Mouse (Mus musculus) liver, embryonic 13.5 days (tissue): ENCODE measurements around the gene Ccdc36. TPM values are rescaled to one million over a fixed set of nuclear protein-coding genes. Genes with fewer than 3 reads are reported as not detected.

Experiments
- ATAC-seq: fragments of 200-750 bp; cut with Nextera tagmentation; 2 replicates; pipeline ENCODE4 v1.8.0; 2017; ENCODE audit warnings: low read depth, mild to moderate bottlenecking, moderate number of reproducible peaks, moderate library complexity
- DNase-seq: peaks from one replicate; pipeline ENCODE4 v3.0.0; 2022
- H3K27ac ChIP-seq: fragments of 300-500 bp; sonication (generic); 2 replicates; pipeline ENCODE4 v1.5.1; 2015; ENCODE audit warnings: moderate library complexity, mild to moderate bottlenecking, inconsistent platforms
- H3K27me3 ChIP-seq: fragments of 300-500 bp; sonication (generic); 2 replicates; pipeline ENCODE4 v1.6.1; 2015; ENCODE audit warnings: mild to moderate bottlenecking, inconsistent platforms
- H3K36me3 ChIP-seq: fragments of 300-500 bp; sonication (generic); 2 replicates; pipeline ENCODE4 v1.6.1; 2015; ENCODE audit warnings: mild to moderate bottlenecking, inconsistent platforms
- H3K4me1 ChIP-seq: fragments of 300-500 bp; sonication (generic); replicated peaks from 2 replicates; pipeline ENCODE4 v1.6.1; 2015; ENCODE audit warnings: inconsistent platforms
- H3K4me2 ChIP-seq: fragments of 300-500 bp; sonication (generic); 2 replicates; pipeline ENCODE4 v1.6.1; 2015; ENCODE audit warnings: inconsistent platforms, mild to moderate bottlenecking, moderate library complexity
- H3K4me3 ChIP-seq: fragments of 300-500 bp; sonication (generic); replicated peaks from 2 replicates; pipeline ENCODE4 v1.5.1; 2015; ENCODE audit warnings: mild to moderate bottlenecking, inconsistent platforms
- H3K9ac ChIP-seq: fragments of 300-500 bp; sonication (generic); 2 replicates; pipeline ENCODE4 v1.6.1; 2015; ENCODE audit warnings: mild to moderate bottlenecking, inconsistent platforms
- H3K9me3 ChIP-seq: fragments of 300-500 bp; sonication (generic); replicated peaks from 2 replicates; pipeline ENCODE4 v1.6.1; 2016; ENCODE audit warnings: inconsistent platforms
- WGBS: fragments of 180-500 bp; shearing (Covaris S2); methylation state at CpG from one replicate; pipeline ENCODE4 v1.1.7; 2015; ENCODE audit not compliant: insufficient replicate concordance; 5-methylcytosine and 5-hydroxymethylcytosine counted together
- polyA plus RNA-seq: library from polyadenylated mRNA; unstranded; fragments of >200 nt; fragmentation: Nextera tagmentation; extraction: Ambion mirVana; gene quantifications from 2 replicates; pipeline ENCODE4 v1.2.1, GENCODE M21; 2015

The Ccdc36 gene
- polyA plus RNA-seq, 1 experiment from 2014 or later = 0.35 TPM

DNA sequence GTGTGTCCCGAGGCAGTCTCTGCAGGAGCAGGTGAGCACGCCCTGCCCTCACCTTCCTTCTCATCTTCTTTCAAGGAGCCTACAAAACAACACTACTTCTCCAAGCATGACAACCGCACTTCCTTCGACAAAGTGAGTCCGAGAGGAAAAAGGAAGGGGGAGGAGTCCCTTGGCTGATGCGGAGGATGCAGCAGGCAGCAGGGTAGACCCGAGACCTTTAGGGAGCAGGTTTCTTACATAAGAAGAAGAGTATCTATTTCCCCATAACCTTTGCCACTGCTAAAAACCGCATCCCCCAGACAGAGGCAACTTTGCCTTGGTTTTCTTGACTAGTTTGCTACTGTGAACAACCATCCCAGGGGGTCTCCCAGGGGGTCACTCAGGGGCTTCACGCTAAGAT lies 16.8 kb upstream of the Ccdc36 start:
- no peak overlapping the region for H3K27ac ChIP-seq
- H3K4me1 ChIP-seq = peaks cover 13% of the 10 kb centered on the region
- no peak overlapping the region for H3K4me2 ChIP-seq
- DNase-seq = no peak
- no peaks in the 10 kb centered on the region for H3K27me3 ChIP-seq
- H3K9ac ChIP-seq = no peak overlapping the region
- no peaks in the 10 kb centered on the region for H3K9me3 ChIP-seq
- 38% methylated on average over 9 of the region's 9 CpGs for WGBS
- no peak for ATAC-seq
- no peak overlapping the region for H3K4me3 ChIP-seq
- peaks cover 18% of the 10 kb centered on the region for H3K36me3 ChIP-seq

DNA sequence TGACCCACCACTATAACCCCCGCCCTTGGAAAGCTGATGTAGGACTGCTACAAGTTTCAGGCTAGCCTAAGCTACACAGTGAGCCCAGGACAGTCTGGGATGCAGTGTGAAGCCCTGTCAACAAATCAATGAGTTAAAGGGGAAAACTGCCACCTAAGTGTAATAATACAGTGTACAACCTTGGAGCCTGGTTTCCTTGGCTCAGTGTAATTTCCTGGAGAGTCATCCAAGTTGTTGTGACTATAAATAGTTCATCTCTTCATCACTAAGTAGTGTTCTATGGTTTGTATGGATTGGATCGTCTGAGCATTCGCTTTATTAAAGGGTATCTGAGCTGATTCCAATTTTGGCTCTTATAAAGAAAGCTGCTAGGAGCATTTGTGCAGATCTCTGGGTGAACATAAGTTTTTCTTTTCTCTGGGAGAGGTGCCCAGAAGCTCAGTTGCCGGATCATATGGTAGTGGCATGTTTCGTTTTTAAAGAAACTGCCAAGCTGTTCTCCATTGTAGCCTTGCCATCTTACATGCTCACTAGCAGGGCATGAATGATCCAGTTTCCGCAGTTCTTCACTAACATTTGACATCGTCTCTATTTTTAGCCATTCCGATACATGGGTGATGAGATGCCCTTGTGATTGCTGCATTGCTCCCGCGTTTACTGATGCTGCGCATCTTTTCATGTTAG lies 13.1 kb upstream of the Ccdc36 start:
- no peaks in the 10 kb centered on the region for H3K27me3 ChIP-seq
- 80% methylated on average over 11 of the region's 11 CpGs for WGBS

DNA sequence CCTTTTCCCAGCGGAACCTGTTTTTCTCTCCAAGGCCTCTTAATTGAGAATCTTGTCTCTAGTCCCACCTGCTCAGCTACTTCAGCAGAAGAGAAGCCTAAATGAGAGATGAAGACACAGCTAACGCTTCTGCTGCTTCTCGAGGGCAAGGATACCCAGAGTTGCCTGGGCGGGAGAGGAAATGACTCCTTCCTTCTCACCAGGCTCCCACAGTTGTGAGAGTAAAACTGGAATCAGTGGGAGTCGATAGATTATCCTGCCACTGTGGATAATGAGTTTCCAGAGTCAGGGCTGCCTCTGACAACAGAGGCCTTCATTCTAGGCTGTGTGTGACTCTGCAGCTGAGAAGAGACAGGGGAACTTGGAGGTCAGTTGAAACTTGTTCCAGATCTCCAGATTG lies 12.2 kb upstream of the Ccdc36 start:
- 48% methylated on average over 5 of the region's 5 CpGs for WGBS
- Histone ChIP-seq H3K4me3 (no peak overlapping the region), H3K9ac (no peak overlapping the region), H3K9me3 (no peaks in the 10 kb centered on the region), H3K27me3 (no peaks in the 10 kb centered on the region), H3K36me3 (no peaks in the 10 kb centered on the region), H3K4me2 (no peak overlapping the region), H3K27ac (no peak overlapping the region), H3K4me1 (peaks cover 5% of the 10 kb centered on the region)
- ATAC-seq (no peak), DNase-seq (no peak)

More for the DNA sequence above, 13.1 kb upstream of the Ccdc36 start:
- Histone ChIP-seq H3K4me2 (no peak overlapping the region), H3K9me3 (no peaks in the 10 kb centered on the region), H3K9ac (no peak overlapping the region), H3K4me3 (no peak overlapping the region), H3K4me1 (peaks cover 5% of the 10 kb centered on the region), H3K36me3 (no peaks in the 10 kb centered on the region), H3K27ac (no peak overlapping the region)
- ATAC-seq = no peak
- no peak for DNase-seq

DNA sequence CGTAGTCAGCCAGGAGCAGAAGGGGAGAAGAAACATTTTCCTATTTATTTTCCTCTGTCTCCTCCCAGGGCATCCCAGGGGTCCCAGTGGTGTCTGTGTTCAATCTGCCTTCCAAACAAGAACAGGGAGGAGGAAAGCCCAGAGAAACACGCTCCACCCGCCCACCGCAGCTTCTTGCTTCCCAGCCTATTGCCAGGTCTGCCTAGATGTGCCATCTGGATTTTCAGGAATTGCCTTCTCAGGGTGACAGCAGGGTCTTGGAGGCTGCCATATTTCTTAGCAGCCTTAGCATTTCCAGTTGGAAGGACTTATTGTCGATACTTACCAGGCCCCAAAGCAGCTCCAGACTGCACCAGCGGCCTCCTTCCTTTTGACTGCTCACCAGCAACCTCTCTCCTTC lies 10.9 kb upstream of the Ccdc36 start:
- Histone ChIP-seq H3K4me3 (no peak overlapping the region), H3K9ac (no peak overlapping the region)

DNA sequence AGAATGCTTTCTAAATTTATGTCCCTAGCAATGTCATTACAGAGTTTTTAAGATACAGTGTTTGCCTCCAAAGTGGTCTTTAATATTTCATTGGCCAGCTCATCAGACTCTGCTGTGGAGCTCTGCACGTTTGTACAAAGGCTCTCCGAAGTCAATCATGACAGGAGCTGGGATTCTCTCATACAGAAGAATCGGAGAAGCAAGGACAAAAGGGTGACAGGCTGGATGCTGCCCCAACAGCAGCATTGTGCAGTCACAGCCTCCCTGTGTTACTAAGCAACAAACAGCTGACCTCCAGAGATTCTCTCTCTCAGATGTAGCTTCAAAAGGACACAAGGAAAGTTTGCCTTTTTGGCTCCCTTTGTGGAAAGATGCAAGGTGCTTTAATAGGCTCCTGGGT lies 7.9 kb upstream of the Ccdc36 start, which contains the start of gene BC048562:
BC048562 (plus strand) TSS at position 301 of the 400 bp plus-strand sequence.
- H3K9me3 ChIP-seq = no peaks in the 10 kb centered on the region

More for the DNA sequence above, 10.9 kb upstream of the Ccdc36 start:
- DNase-seq (no peak), ATAC-seq (no peak)
- no peak overlapping the region for H3K4me2 ChIP-seq
- no peaks in the 10 kb centered on the region for H3K27me3 ChIP-seq
- H3K27ac ChIP-seq = no peak overlapping the region
- 72% methylated on average over 6 of the region's 6 CpGs for WGBS
- no peaks in the 10 kb centered on the region for H3K9me3 ChIP-seq
- peaks cover 4% of the 10 kb centered on the region for H3K4me1 ChIP-seq
- H3K36me3 ChIP-seq = no peaks in the 10 kb centered on the region

DNA sequence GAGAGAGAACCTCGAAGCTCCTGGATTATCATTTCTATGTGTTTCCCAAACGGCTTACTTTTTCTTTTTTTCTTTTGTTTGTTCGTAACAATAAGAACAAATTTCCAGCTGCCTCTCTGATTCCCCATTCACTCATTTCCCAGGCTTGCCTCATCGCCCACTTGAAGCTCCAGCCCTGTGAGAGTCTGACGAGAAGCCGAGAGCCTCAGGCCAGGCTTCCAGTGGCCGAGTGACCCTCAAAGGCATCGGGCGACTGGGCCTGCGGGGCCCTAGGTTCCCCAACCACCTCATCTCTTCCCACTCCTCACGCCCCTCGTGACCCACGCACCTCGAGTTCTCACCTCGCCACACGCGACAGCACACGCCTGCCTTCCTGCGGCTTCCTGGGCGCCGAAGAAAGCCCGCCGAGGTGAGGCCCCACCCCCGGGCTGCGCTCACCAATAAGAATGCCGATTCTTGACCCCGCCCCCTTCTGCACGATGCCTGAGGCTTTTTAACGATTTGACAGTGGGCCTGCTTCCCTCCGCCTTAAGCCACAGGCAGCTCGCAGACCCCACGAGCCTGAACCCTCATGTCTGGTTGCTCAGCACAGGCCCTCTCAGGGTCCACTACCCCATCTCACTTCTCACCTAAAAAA lies 3.3 kb upstream of the Ccdc36 start:
- DNase-seq (peak; percentile 68), ATAC-seq (peak; percentile 60)
- 0 out of 2 replicates have a peak overlapping the region, but pooled peaks have one; percentile 37 for H3K9ac ChIP-seq
- WGBS = 43% methylated on average over 32 of the region's 32 CpGs
- no peaks in the 10 kb centered on the region for H3K9me3 ChIP-seq
- H3K27me3 ChIP-seq = no peaks in the 10 kb centered on the region
- H3K4me2 ChIP-seq = peak overlapping the region; percentile 49
- no peak overlapping the region for H3K27ac ChIP-seq
- no peak overlapping the region; the same call in 1 of the 2 replicates for H3K4me3 ChIP-seq
- peaks cover 6% of the 10 kb centered on the region for H3K4me1 ChIP-seq
- no peaks in the 10 kb centered on the region for H3K36me3 ChIP-seq

More for the DNA sequence above, 7.9 kb upstream of the Ccdc36 start, which contains the start of gene BC048562:
- no peak within 1 kb of the TSS for H3K4me3 ChIP-seq
- no peak within 1 kb of the TSS for H3K9ac ChIP-seq
- H3K27me3 ChIP-seq = no peaks in the 10 kb centered on the region
- no peaks in the 10 kb centered on the region for H3K36me3 ChIP-seq
- H3K4me1 ChIP-seq = peaks cover 6% of the 10 kb centered on the region
- WGBS = 56% methylated on average over 3 of the region's 3 CpGs
- H3K27ac ChIP-seq = no peak within 1 kb of the TSS
- no peak within 1 kb of the TSS for H3K4me2 ChIP-seq
- no peak for DNase-seq
- ATAC-seq = no peak

DNA sequence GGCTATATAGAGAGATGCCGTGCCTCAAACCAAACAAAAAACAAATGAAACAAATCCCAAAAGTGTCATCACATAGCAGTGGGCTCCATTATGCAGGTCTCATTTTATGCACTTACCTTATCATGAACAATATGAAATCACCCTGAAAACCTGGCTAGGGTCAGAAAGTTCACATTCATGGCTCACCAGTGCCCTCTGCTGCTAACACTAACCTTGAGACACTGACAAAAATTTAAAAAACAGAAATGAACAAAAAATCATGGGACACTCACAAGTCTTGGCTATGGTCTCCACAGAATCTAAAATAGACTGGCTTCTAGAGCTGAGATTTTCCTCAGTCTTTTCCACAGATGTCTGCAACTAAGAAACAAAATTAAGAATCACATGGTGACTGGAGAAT lies 16.1 kb downstream of the Ccdc36 start:
- H3K27me3 ChIP-seq = no peaks in the 10 kb centered on the region

DNA sequence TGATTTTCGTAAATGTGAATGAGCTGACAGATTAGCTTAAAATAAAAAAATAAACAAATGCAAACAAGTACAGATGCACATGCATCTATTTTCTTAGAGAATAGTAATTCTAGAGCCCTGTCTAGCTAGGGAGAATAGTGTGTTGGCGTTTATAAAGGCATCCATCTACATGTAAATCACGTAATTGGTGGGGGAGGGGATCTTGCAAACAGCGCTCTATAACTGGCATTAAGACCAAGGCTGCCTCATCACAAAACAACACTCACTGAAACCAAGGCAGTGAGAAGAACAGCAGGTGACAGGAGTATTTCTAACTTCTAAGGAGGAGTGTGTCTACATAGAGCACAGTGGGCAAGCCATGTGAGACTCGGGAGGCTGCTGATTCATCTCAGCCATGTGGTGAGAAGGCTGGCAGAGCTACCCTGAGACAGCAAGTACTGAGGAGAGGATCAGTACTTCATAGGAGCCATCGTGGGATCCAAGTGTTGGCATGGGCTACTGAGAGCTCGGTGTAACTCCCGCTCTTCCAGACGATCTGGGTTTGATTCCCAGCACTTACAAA lies 16.8 kb downstream of the Ccdc36 start:
- H3K4me2 ChIP-seq = no peak overlapping the region
- no peaks in the 10 kb centered on the region for H3K27me3 ChIP-seq
- H3K9ac ChIP-seq = no peak overlapping the region
- no peak for DNase-seq
- H3K36me3 ChIP-seq = no peaks in the 10 kb centered on the region
- no peak overlapping the region for H3K27ac ChIP-seq
- no peaks in the 10 kb centered on the region for H3K4me1 ChIP-seq
- no peak for ATAC-seq
- H3K4me3 ChIP-seq = no peak overlapping the region
- no peaks in the 10 kb centered on the region for H3K9me3 ChIP-seq
- 70% methylated on average over 9 of the region's 9 CpGs for WGBS

More for the DNA sequence above, 16.1 kb downstream of the Ccdc36 start:
- DNase-seq (no peak), ATAC-seq (no peak)
- Histone ChIP-seq H3K9me3 (no peaks in the 10 kb centered on the region), H3K4me2 (no peak overlapping the region), H3K36me3 (no peaks in the 10 kb centered on the region), H3K27ac (no peak overlapping the region), H3K4me3 (no peak overlapping the region), H3K4me1 (no peaks in the 10 kb centered on the region), H3K9ac (no peak overlapping the region)
- WGBS = 66% methylated on average over 1 of the region's 1 CpGs

DNA sequence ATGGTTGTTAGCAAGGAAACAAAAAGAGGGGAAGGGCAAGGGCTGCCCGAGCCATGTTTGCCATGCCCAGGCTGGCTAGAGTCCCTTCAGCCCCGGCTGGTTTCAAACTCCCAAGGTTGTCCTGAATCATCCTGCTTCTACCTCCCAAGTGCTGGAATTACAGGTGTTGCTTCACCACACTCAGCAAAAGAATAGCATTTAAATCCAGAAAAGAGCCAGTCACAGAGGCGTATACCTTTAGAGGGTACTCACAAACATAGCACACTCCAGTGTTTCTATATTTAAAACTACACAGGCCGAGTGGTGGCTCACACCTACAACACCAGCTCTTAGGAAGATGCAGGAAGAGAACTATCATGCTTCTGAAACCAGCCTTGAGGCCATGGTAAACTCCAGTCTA lies 18.7 kb downstream of the Ccdc36 start:
- Histone ChIP-seq H3K36me3 (no peaks in the 10 kb centered on the region), H3K9me3 (no peaks in the 10 kb centered on the region), H3K9ac (no peak overlapping the region), H3K4me2 (no peak overlapping the region), H3K27me3 (no peaks in the 10 kb centered on the region), H3K4me3 (no peak overlapping the region), H3K27ac (no peak overlapping the region), H3K4me1 (peaks cover 4% of the 10 kb centered on the region; the same call in 1 of the 2 replicates)
- WGBS = 75% methylated on average over 4 of the region's 4 CpGs
- DNase-seq = no peak
- no peak for ATAC-seq

DNA sequence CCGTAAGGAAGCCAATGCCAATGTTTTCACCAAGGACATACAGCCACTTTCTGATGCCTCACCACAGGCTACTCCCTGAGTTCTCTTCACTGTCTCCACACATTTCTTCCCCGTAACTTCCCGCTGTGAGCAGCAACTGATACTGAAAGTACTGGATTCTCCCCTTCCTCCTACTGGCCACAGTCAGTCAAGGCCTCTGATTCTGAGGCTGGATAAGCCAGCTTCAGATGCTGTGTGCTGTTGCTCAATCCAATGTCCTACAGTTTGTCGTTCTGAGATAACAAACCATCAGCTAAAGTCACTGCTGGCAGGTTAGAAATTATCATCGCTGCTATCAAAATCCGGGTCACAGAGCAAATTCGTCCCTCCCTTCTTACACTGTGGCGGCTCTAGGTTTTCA lies 23.8 kb downstream of the Ccdc36 start:
- no peak overlapping the region for H3K4me3 ChIP-seq
- DNase-seq (no peak), ATAC-seq (no peak)
- no peaks in the 10 kb centered on the region for H3K9me3 ChIP-seq
- H3K27ac ChIP-seq = no peak overlapping the region
- H3K9ac ChIP-seq = no peak overlapping the region
- H3K27me3 ChIP-seq = no peaks in the 10 kb centered on the region
- H3K36me3 ChIP-seq = no peaks in the 10 kb centered on the region
- no peak overlapping the region for H3K4me2 ChIP-seq
- H3K4me1 ChIP-seq = peaks cover 10% of the 10 kb centered on the region
- 35% methylated on average over 8 of the region's 8 CpGs for WGBS

DNA sequence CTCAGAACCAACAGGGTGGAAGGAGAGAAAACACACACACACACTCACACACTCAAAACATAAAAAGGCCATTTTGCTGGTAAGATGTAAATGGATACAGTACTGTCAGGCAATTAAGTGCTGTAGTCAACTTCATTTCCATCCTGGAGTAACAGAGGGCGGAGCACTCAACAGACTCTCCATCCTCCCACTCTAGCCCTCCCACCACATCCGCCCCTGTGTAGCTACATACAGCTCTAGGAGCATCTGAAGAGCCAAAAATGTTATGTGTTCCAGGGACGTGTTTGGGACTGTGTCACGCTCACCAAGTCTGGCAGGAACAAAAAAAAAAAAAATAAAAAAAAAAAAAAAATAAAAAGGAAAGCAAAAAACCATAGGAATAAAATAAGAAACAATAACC lies 25.2 kb downstream of the Ccdc36 start:
- Histone ChIP-seq H3K4me1 (peaks cover 10% of the 10 kb centered on the region), H3K27ac (no peak overlapping the region), H3K4me2 (no peak overlapping the region), H3K36me3 (no peaks in the 10 kb centered on the region), H3K4me3 (no peak overlapping the region), H3K27me3 (no peaks in the 10 kb centered on the region), H3K9ac (no peak overlapping the region), H3K9me3 (no peaks in the 10 kb centered on the region)
- 75% methylated on average over 4 of the region's 4 CpGs for WGBS
- DNase-seq (no peak), ATAC-seq (no peak)
